ENCODE assay signal across 28 mouse cellular contexts in genomic region chr6:27340131-27340530, GRCm38 (mm10).
DNase-seq lines count a peak whose midpoint lies in the region; ATAC-seq and TF ChIP-seq lines count a peak whose summit lies in the region.
"Had no signal": no experiment of that assay in that cellular context is flagged by ENCODE, and none has a peak within 500 bp of the region (broad histone marks: within the 10 kb centered on the region; RNA-seq: fewer than 3 reads in every experiment).

No protein-coding gene starts in this region.

- no peaks in the 10 kb centered on the region for H3K9me3 ChIP-seq in midbrain, embryonic 11.5 days (ENCODE audit: control insufficient read depth, low read length)
- H3K9me3 ChIP-seq: forebrain, embryonic 10.5 days; forebrain, embryonic 13.5 days; G1E; heart, embryonic 10.5 days; heart, embryonic 13.5 days had no signal

- H3K27me3 ChIP-seq in midbrain, embryonic 11.5 days (ENCODE audit: control insufficient read depth, insufficient read depth, low read length), result no peaks in the 10 kb centered on the region
- H3K27me3 ChIP-seq: CH12.LX; forebrain, embryonic 13.5 days; heart, embryonic 13.5 days; Patski had no signal

- 85% methylated on average over 4 of the region's 4 CpGs for WGBS in midbrain, embryonic 11.5 days

- no peak overlapping the region for H3K4me2 ChIP-seq in midbrain, embryonic 11.5 days
- H3K4me2 ChIP-seq: forebrain, embryonic 13.5 days; heart, embryonic 13.5 days; hindbrain, embryonic 14.5 days had no signal

- no peak overlapping the region for H3K27ac ChIP-seq in layer of hippocampus, adult 2 months
- no peak overlapping the region for H3K27ac ChIP-seq in midbrain, embryonic 11.5 days (ENCODE audit: low read depth, low read length)
- H3K27ac ChIP-seq: forebrain, embryonic 10.5 days; forebrain, embryonic 13.5 days; heart, adult 2 months; heart, embryonic 10.5 days; heart, embryonic 13.5 days; hindbrain, embryonic 14.5 days had no signal

- no peak overlapping the region for H3K9ac ChIP-seq in midbrain, embryonic 11.5 days (ENCODE audit: low read length)
- H3K9ac ChIP-seq: forebrain, embryonic 13.5 days; heart, embryonic 13.5 days; hindbrain, embryonic 14.5 days had no signal

- no peak for TF ChIP-seq CTCF in layer of hippocampus, adult 2 months (conservative IDR thresholded peaks at IDR 0.05)

- intact Hi-C loops in left cerebral cortex, postnatal 25 days (cut with DNase I), result no loop called here
- intact Hi-C loops in left cerebral cortex, postnatal 36 days (cut with DNase I), result no loop called here

- ATAC-seq in cerebellum, adult (ENCODE audit: insufficient number of reproducible peaks, low FRiP score, low TSS enrichment), result no peak
- ATAC-seq in midbrain, embryonic 11.5 days (ENCODE audit: low FRiP score), result no peak
- ATAC-seq: forebrain, embryonic 13.5 days; forebrain, embryonic 16.5 days; Patski had no signal

- no peaks in the 10 kb centered on the region for H3K36me3 ChIP-seq in midbrain, embryonic 11.5 days (ENCODE audit: control insufficient read depth, insufficient read depth, low read length)
- H3K36me3 ChIP-seq: forebrain, embryonic 10.5 days; G1E; heart, embryonic 10.5 days; heart, embryonic 13.5 days had no signal

- peak; percentile 25 to 31 for DNase-seq in left cerebral cortex, postnatal 25 days (ENCODE audit: low spot score in 2 of 2)
- no peak for DNase-seq in left cerebral cortex, postnatal 36 days (ENCODE audit: low spot score in 2 of 2)
- peak; percentile 50 for DNase-seq in brain, adult 2 months (ENCODE audit: low read depth, low spot score)
- peak; percentile 57 to 58 for DNase-seq in layer of hippocampus, adult 2 months (ENCODE audit: low spot score in 2 of 2)
- DNase-seq in layer of hippocampus, adult 9-11 months, result peak; percentile 69
- DNase-seq in midbrain, embryonic 11.5 days (ENCODE audit: low spot score, missing footprints), result no peak
- DNase-seq in lung, postnatal 25 days (ENCODE audit: low spot score), result no peak
- DNase-seq: adrenal gland, postnatal 10 days; adrenal gland, postnatal 36 days; B cell, adult 2 months; cerebellum, adult 11-12 months; cerebellum, adult 8-10 months; cerebellum, postnatal 10 days; gastrocnemius, postnatal 10 days; gastrocnemius, postnatal 36 days; heart, adult 2 months; heart, postnatal 14 days; heart, postnatal 4 days had no signal

- no peaks in the 10 kb centered on the region for H3K4me1 ChIP-seq in midbrain, embryonic 11.5 days (ENCODE audit: control insufficient read depth, insufficient read depth, low read length)
- H3K4me1 ChIP-seq: forebrain, embryonic 10.5 days; forebrain, embryonic 13.5 days; heart, embryonic 10.5 days; heart, embryonic 13.5 days had no signal

- H3K4me3 ChIP-seq in layer of hippocampus, adult 2 months, result no peak overlapping the region
- H3K4me3 ChIP-seq in midbrain, embryonic 11.5 days (ENCODE audit: low read depth, low read length), result no peak overlapping the region
- H3K4me3 ChIP-seq: forebrain, embryonic 10.5 days; forebrain, embryonic 13.5 days; heart, adult 2 months; heart, embryonic 10.5 days; heart, embryonic 13.5 days had no signal

Comparison
In these comparisons a context has a peak if more than half of its experiments do, and no peak if none do; other contexts are left out.
1. DNase-seq: peak in left cerebral cortex, postnatal 25 days (2 of 2), brain, adult 2 months (single experiment), layer of hippocampus, adult 2 months (2 of 2) and layer of hippocampus, adult 9-11 months (single experiment); none in left cerebral cortex, postnatal 36 days (0 of 2), midbrain, embryonic 11.5 days (single experiment) and lung, postnatal 25 days (single experiment).